Mouse (Mus musculus): ENCODE data around the gene Pcnx3. TPM values are rescaled to one million over a fixed set of nuclear protein-coding genes. Genes with fewer than 3 reads are reported as not detected.

Pcnx3 gene
- total and polyA plus RNA-seq, 3 experiments = 7.1 to 34.5 (median 28.6) TPM

- H3K36me3 ChIP-seq (replicated peaks in 1 of 2; ENCODE audit: control insufficient read depth in 1 of 2, insufficient read depth in 1 of 2, low read length in 1 of 2) = peaks cover 57 to 68% of the 10 kb centered on the region in 2 experiments
- DNase-seq (ENCODE audit: extremely low read depth) = no peak
- H3K9me3 ChIP-seq (replicated peaks; ENCODE audit: low read length) = no peaks in the 10 kb centered on the region
- no peak overlapping the region for H3K4me2 ChIP-seq (ENCODE audit: insufficient read depth, low read depth, poor library complexity, severe bottlenecking)
- no peak overlapping the region for H3K27ac ChIP-seq (ENCODE audit: insufficient read depth, low read depth)
- H3K27me3 ChIP-seq (replicated peaks) = no peaks in the 10 kb centered on the region
- no peak overlapping the region for H3K9ac ChIP-seq (ENCODE audit: insufficient read depth, low read depth)
- peaks cover 18 to 24% of the 10 kb centered on the region in 2 experiments for H3K4me1 ChIP-seq (ENCODE audit: control insufficient read depth in 1 of 2, insufficient read depth in 2 of 2)
- in situ Hi-C loops (cut with MboI; ENCODE audit: low pct_ligation_motif_present, low pct_unique_long_range_greater_than_20kb, low sequenced_read_pairs) (no loop called here), dilution Hi-C loops (cut with MboI; ENCODE audit: extremely low pct_ligation_motif_present, extremely low pct_unique_long_range_greater_than_20kb, low sequenced_read_pairs) (no loop called here)
- H3K4me3 ChIP-seq (replicated peaks in 1 of 3; ENCODE audit: low read depth in 2 of 3, low read length in 2 of 3, poor library complexity in 1 of 3) = no peak overlapping the region
- peaks cover 27% of the 10 kb centered on the region for H3K79me2 ChIP-seq (replicated peaks; ENCODE audit: control insufficient read depth, extremely low read depth, insufficient read depth, poor library complexity, severe bottlenecking)
- no peak for TF ChIP-seq RAD21 (IDR thresholded peaks at IDR 0.05; ENCODE audit: low read depth, low read length)
Measured at GRCm38 (mm10) chr19:5686437-5686836, 2.3 kb downstream of the Pcnx3 start.

DNA sequence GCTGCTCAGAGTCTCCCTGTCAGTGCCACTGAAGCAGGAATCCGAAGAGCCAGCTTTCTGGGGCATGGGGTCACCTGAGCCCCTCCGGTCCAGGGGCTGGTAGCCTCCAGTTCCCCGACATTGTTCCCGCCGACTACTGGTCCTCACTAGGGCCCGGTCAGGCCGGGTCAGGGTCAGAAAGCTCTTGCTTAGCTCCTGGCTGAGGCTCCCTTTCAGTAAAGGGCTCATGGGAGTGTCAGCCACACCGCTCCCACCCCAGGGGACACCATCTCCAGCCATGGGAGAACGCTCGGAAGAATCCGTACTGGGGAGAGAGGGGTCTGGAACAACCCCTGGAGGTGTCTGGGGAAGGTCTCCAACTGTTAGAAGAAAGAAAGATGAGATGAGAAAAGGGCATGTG is 2.8 kb downstream of the Pcnx3 start:
- no peak for DNase-seq (ENCODE audit: extremely low read depth)
- no peak overlapping the region for H3K27ac ChIP-seq (ENCODE audit: insufficient read depth, low read depth)
- dilution Hi-C loops (cut with MboI; ENCODE audit: extremely low pct_ligation_motif_present, extremely low pct_unique_long_range_greater_than_20kb, low sequenced_read_pairs) (no loop called here), in situ Hi-C loops (cut with MboI; ENCODE audit: low pct_ligation_motif_present, low pct_unique_long_range_greater_than_20kb, low sequenced_read_pairs) (no loop called here)
- H3K36me3 ChIP-seq (replicated peaks in 1 of 2; ENCODE audit: control insufficient read depth in 1 of 2, insufficient read depth in 1 of 2, low read length in 1 of 2) = peaks cover 59 to 68% of the 10 kb centered on the region in 2 experiments
- H3K9ac ChIP-seq (ENCODE audit: insufficient read depth, low read depth) = no peak overlapping the region
- H3K4me3 ChIP-seq (replicated peaks in 1 of 3; ENCODE audit: low read depth in 2 of 3, low read length in 2 of 3, poor library complexity in 1 of 3) = no peak overlapping the region
- peaks cover 22% of the 10 kb centered on the region for H3K79me2 ChIP-seq (replicated peaks; ENCODE audit: control insufficient read depth, extremely low read depth, insufficient read depth, poor library complexity, severe bottlenecking)
- TF ChIP-seq CHD2 (IDR thresholded peaks at IDR 0.05; ENCODE audit: low read length) (no peak), MAZ (IDR thresholded peaks at IDR 0.05; ENCODE audit: low read depth, low read length) (no peak), MAX (IDR thresholded peaks at IDR 0.05; ENCODE audit: low read length) (no peak), JUN (IDR thresholded peaks at IDR 0.05; ENCODE audit: insufficient read depth, low read depth, low read length) (no peak), MYC (IDR thresholded peaks at IDR 0.05; ENCODE audit: low read depth, low read length) (no peak), NELFE (IDR thresholded peaks at IDR 0.05; ENCODE audit: low read depth, low read length) (no peak)
- H3K4me2 ChIP-seq (ENCODE audit: insufficient read depth, low read depth, poor library complexity, severe bottlenecking) = no peak overlapping the region
- no peaks in the 10 kb centered on the region for H3K27me3 ChIP-seq (replicated peaks)
- no peaks in the 10 kb centered on the region for H3K9me3 ChIP-seq (replicated peaks; ENCODE audit: low read length)
- peaks cover 14 to 18% of the 10 kb centered on the region in 2 experiments for H3K4me1 ChIP-seq (ENCODE audit: control insufficient read depth in 1 of 2, insufficient read depth in 2 of 2)

DNA sequence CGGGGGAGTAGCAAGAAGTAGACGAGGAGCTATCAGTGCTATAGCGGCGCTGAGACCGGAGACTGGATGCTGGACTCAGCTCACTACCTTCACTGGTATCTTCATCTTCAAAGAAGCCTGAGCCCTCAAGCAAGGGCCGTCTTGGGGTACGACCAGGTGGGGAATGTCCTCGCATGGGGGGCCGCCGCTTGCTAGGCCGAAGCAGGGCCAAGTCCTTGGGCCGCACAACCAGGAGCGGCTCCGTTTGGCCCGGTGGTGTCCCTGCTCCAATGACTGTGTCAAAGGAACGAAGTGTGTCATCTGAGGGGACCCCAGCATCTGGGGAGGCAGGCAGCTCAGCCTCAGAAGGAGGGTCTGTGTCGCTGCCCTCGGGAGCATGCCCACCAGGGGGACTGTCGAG is 3.3 kb downstream of the Pcnx3 start:
- Histone ChIP-seq H3K9me3 (replicated peaks; ENCODE audit: low read length) (no peaks in the 10 kb centered on the region), H3K79me2 (replicated peaks; ENCODE audit: control insufficient read depth, extremely low read depth, insufficient read depth, poor library complexity, severe bottlenecking) (peaks cover 17% of the 10 kb centered on the region), H3K27me3 (replicated peaks) (no peaks in the 10 kb centered on the region), H3K4me1 (ENCODE audit: control insufficient read depth in 1 of 2, insufficient read depth in 2 of 2) (peaks cover 9 to 14% of the 10 kb centered on the region in 2 experiments), H3K4me3 (replicated peaks in 1 of 3; ENCODE audit: low read depth in 2 of 3, low read length in 2 of 3, poor library complexity in 1 of 3) (no peak overlapping the region), H3K27ac (ENCODE audit: insufficient read depth, low read depth) (no peak overlapping the region), H3K36me3 (replicated peaks in 1 of 2; ENCODE audit: control insufficient read depth in 1 of 2, insufficient read depth in 1 of 2, low read length in 1 of 2) (peaks cover 61 to 68% of the 10 kb centered on the region in 2 experiments), H3K4me2 (ENCODE audit: insufficient read depth, low read depth, poor library complexity, severe bottlenecking) (no peak overlapping the region), H3K9ac (ENCODE audit: insufficient read depth, low read depth) (no peak overlapping the region)
- in situ Hi-C loops (cut with MboI; ENCODE audit: low pct_ligation_motif_present, low pct_unique_long_range_greater_than_20kb, low sequenced_read_pairs) (no loop called here), dilution Hi-C loops (cut with MboI; ENCODE audit: extremely low pct_ligation_motif_present, extremely low pct_unique_long_range_greater_than_20kb, low sequenced_read_pairs) (no loop called here)
- no peak for TF ChIP-seq PAX5 (IDR thresholded peaks at IDR 0.05; ENCODE audit: low read length)
- TF ChIP-seq TBP (conservative IDR thresholded peaks at IDR 0.05; ENCODE audit: low read depth, low read length) = no peak
- no peak for TF ChIP-seq RAD21 (IDR thresholded peaks at IDR 0.05; ENCODE audit: low read depth, low read length)
- TF ChIP-seq ZMIZ1 (IDR thresholded peaks at IDR 0.05; ENCODE audit: low read depth, low read length) = no peak
- no peak for TF ChIP-seq SMC3 (IDR thresholded peaks at IDR 0.05; ENCODE audit: low read depth, low read length)
- TF ChIP-seq IRF4 (IDR thresholded peaks at IDR 0.05; ENCODE audit: low read depth, low read length) = no peak
- TF ChIP-seq NRF1 (IDR thresholded peaks at IDR 0.05; ENCODE audit: low read depth, low read length) = no peak
- no peak for TF ChIP-seq USF2 (conservative IDR thresholded peaks at IDR 0.05; ENCODE audit: low read depth, low read length)
- no peak for TF ChIP-seq POLR2A (IDR thresholded peaks at IDR 0.05; ENCODE audit: low read depth, low read length)
- TF ChIP-seq JUND (conservative IDR thresholded peaks at IDR 0.05; ENCODE audit: low read depth, low read length) = no peak
- TF ChIP-seq SIN3A (IDR thresholded peaks at IDR 0.05; ENCODE audit: low read length) = no peak
- TF ChIP-seq CHD1 (IDR thresholded peaks at IDR 0.05; ENCODE audit: low read depth, low read length) = no peak
- TF ChIP-seq MEF2A (IDR thresholded peaks at IDR 0.05; ENCODE audit: borderline replicate concordance, low read depth, low read length) = no peak
- no peak for TF ChIP-seq ETS1 (conservative IDR thresholded peaks at IDR 0.05; ENCODE audit: low read depth, low read length)
- TF ChIP-seq MAZ (IDR thresholded peaks at IDR 0.05; ENCODE audit: low read depth, low read length) = no peak
- DNase-seq (ENCODE audit: extremely low read depth) = no peak
